Mouse (Mus musculus) heart, postnatal 0 days (tissue): ENCODE measurements at regions not wholly inside any gene's neighbourhood (a gene's known extent, or its start where the extent isn't known, plus 50 kb on each side); places are given as distances from the start of the nearest gene placed in this dataset.

Experiments used
- ATAC-seq: fragments of 200-750 bp; cut with Nextera tagmentation; 2 replicates; pipeline ENCODE4 v1.8.0; 2017; ENCODE audit warnings: low read depth, moderate number of reproducible peaks, moderate library complexity; ENCODE audit not compliant: insufficient read depth
- DNase-seq: peaks from one replicate; pipeline ENCODE4 v3.0.0-alpha.2; 2016; ENCODE audit warnings: low spot score
- H3K27ac ChIP-seq: fragments of 300-500 bp; sonication (generic); 2 replicates; pipeline ENCODE4 v1.5.1; 2014; ENCODE audit warnings: low read depth, mild to moderate bottlenecking
- H3K27me3 ChIP-seq: fragments of 300-500 bp; sonication (generic); 2 replicates; pipeline ENCODE4 v1.6.1; 2014; ENCODE audit warnings: low read length, mixed read lengths; ENCODE audit not compliant: control insufficient read depth, insufficient read depth
- H3K36me3 ChIP-seq: fragments of 300-500 bp; sonication (generic); replicated peaks from 2 replicates; pipeline ENCODE4 v1.6.1; 2014; ENCODE audit warnings: low read length, mixed read lengths; ENCODE audit not compliant: control insufficient read depth, insufficient read depth
- H3K4me1 ChIP-seq: fragments of 300-500 bp; sonication (generic); 2 replicates; pipeline ENCODE4 v1.6.1; 2014; ENCODE audit warnings: antibody characterized with exemption; ENCODE audit not compliant: control insufficient read depth, insufficient read depth
- H3K4me2 ChIP-seq: fragments of 300-500 bp; sonication (generic); 2 replicates; pipeline ENCODE4 v1.6.1; 2014; ENCODE audit warnings: low read depth, mild to moderate bottlenecking, low read length, moderate library complexity
- H3K4me3 ChIP-seq: fragments of 300-500 bp; sonication (generic); 2 replicates; pipeline ENCODE4 v1.5.1; 2014; ENCODE audit warnings: low read depth, low read length
- H3K9ac ChIP-seq: fragments of 300-500 bp; sonication (generic); replicated peaks from 2 replicates; pipeline ENCODE4 v1.6.1; 2014; ENCODE audit warnings: low read depth, low read length, mixed read lengths
- H3K9me3 ChIP-seq: fragments of 300-500 bp; sonication (generic); replicated peaks from 2 replicates; pipeline ENCODE4 v1.6.1; 2016; ENCODE audit warnings: low read length; ENCODE audit not compliant: control insufficient read depth
- CTCF ChIP-seq: IDR thresholded peaks from 2 replicates; pipeline ENCODE4 v1.5.1; 2016; ENCODE audit warnings: antibody characterized with exemption, control low read depth, low read depth
- EP300 ChIP-seq: IDR thresholded peaks from 2 replicates; pipeline ENCODE4 v1.6.1; 2016; ENCODE audit warnings: antibody characterized with exemption, low read depth
- WGBS: fragments of 180-500 bp; shearing (Covaris S2); extraction: QIAGEN DNeasy Blood & Tissue Kit; methylation state at CpG from one replicate; pipeline ENCODE4 v1.1.7; 2014; 5-methylcytosine and 5-hydroxymethylcytosine counted together

- no peak overlapping the region for H3K4me2 ChIP-seq
- no peaks in the 10 kb centered on the region for H3K27me3 ChIP-seq
- H3K9me3 ChIP-seq, result no peaks in the 10 kb centered on the region
- no peak overlapping the region for H3K4me3 ChIP-seq
- no peak for DNase-seq
- WGBS, result 52% methylated on average over 3 of the region's 3 CpGs
- TF ChIP-seq CTCF (no peak), EP300 (no peak)
- no peak overlapping the region for H3K27ac ChIP-seq
- H3K36me3 ChIP-seq, result no peaks in the 10 kb centered on the region
- ATAC-seq, result no peak
- no peak overlapping the region for H3K9ac ChIP-seq
- no peaks in the 10 kb centered on the region for H3K4me1 ChIP-seq
Measured at GRCm38 (mm10) chr10:96391748-96392147, 225.1 kb upstream of the Btg1 start.

- TF ChIP-seq EP300 (no peak), CTCF (no peak)
- H3K4me1 ChIP-seq, result no peaks in the 10 kb centered on the region
- H3K9ac ChIP-seq, result no peak overlapping the region
- ATAC-seq (no peak), DNase-seq (no peak)
- H3K27me3 ChIP-seq, result no peaks in the 10 kb centered on the region
- H3K4me3 ChIP-seq, result no peak overlapping the region
- H3K27ac ChIP-seq, result no peak overlapping the region
- 84% methylated on average over 1 of the region's 1 CpGs for WGBS
- no peaks in the 10 kb centered on the region for H3K9me3 ChIP-seq
- H3K36me3 ChIP-seq, result no peaks in the 10 kb centered on the region
- H3K4me2 ChIP-seq, result no peak overlapping the region
Measured at GRCm38 (mm10) chr10:96392836-96393235, 224.0 kb upstream of the Btg1 start.

GRCm38 (mm10) chr10:96394210-96394609 is 222.6 kb upstream of the Btg1 start:
- TF ChIP-seq CTCF, result no peak
- TF ChIP-seq EP300, result no peak
- DNase-seq, result no peak
- 83% methylated on average over 3 of the region's 3 CpGs for WGBS

DNA sequence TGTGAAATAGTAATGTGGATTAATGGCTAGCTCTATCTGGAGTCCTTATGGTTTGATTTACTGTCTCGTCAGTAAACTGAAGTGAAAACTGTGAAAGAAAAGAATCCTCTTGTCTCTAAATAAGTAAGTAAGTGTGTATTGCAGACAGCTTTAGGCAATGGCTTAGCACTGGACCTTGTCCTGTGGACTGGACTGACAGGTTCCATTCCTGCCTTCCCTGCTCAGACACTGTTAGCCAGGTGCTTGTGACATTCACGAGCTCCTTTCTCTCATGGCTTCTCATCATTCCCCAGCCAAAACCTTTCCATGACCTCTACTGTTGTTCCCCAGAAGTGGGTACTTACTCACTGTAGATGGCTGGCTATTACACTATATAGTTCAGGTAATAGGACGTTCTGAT is 221.8 kb upstream of the Btg1 start:
- no peaks in the 10 kb centered on the region for H3K36me3 ChIP-seq
- no peak for DNase-seq
- no peak overlapping the region for H3K4me2 ChIP-seq
- H3K27me3 ChIP-seq, result no peaks in the 10 kb centered on the region
- TF ChIP-seq CTCF, result no peak
- TF ChIP-seq EP300, result no peak
- no peaks in the 10 kb centered on the region for H3K4me1 ChIP-seq
- no peak for ATAC-seq
- H3K27ac ChIP-seq, result no peak overlapping the region
- no peak overlapping the region for H3K4me3 ChIP-seq
- 67% methylated on average over 3 of the region's 3 CpGs for WGBS
- no peak overlapping the region for H3K9ac ChIP-seq
- no peaks in the 10 kb centered on the region for H3K9me3 ChIP-seq

More at GRCm38 (mm10) chr10:96394210-96394609, 222.6 kb upstream of the Btg1 start:
- H3K4me3 ChIP-seq, result no peak overlapping the region
- H3K4me2 ChIP-seq, result no peak overlapping the region
- no peaks in the 10 kb centered on the region for H3K27me3 ChIP-seq
- H3K4me1 ChIP-seq, result no peaks in the 10 kb centered on the region
- no peak overlapping the region for H3K9ac ChIP-seq
- H3K9me3 ChIP-seq, result no peaks in the 10 kb centered on the region
- ATAC-seq, result no peak
- H3K36me3 ChIP-seq, result no peaks in the 10 kb centered on the region
- H3K27ac ChIP-seq, result no peak overlapping the region

GRCm38 (mm10) chr10:96397931-96398561 is 218.8 kb upstream of the Btg1 start:
- Histone ChIP-seq H3K4me2 (no peak overlapping the region), H3K4me1 (no peaks in the 10 kb centered on the region), H3K36me3 (no peaks in the 10 kb centered on the region), H3K27me3 (no peaks in the 10 kb centered on the region), H3K9ac (no peak overlapping the region), H3K27ac (no peak overlapping the region), H3K4me3 (no peak overlapping the region), H3K9me3 (no peaks in the 10 kb centered on the region)
- ATAC-seq (no peak), DNase-seq (no peak)
- 77% methylated on average over 13 of the region's 13 CpGs for WGBS
- TF ChIP-seq EP300 (no peak), CTCF (no peak)

DNA sequence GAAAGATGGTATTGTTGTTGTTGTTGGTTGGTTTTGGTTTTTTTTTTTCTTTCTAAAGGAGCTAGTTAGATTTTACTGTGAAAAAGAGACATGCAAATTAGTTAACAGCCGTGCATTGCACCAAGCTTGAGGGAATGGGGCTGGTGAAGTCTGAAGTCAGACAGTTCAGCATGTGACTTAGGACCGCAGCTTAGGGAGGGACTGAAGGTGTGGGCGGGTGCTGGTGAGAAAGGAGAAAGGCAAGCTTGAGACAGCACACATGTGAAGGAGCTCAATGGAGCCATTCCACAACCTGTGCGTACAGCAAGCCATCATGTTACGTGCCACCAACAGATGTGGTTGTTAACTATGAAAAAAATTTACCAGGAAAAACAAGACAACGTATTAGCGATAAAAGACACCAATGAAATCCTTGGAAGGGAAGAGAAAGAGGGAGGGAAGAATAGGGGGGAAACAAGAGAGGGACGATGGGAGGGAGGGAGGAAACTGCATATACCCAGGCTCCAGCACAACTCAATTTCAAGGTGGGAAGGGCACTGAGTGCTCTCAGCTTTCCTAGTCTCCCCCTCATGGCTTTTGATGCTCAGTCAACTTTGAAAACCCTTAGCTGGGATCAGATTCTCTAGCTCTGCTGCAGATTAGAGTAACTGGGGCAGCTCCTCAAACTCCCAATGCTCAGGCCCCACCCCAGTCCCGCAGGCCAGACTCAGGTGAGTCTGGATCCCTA is 218.1 kb upstream of the Btg1 start:
- DNase-seq (no peak), ATAC-seq (no peak)
- no peaks in the 10 kb centered on the region for H3K36me3 ChIP-seq
- no peaks in the 10 kb centered on the region for H3K27me3 ChIP-seq
- H3K4me3 ChIP-seq, result no peak overlapping the region
- TF ChIP-seq EP300 (no peak), CTCF (no peak)
- no peak overlapping the region for H3K4me2 ChIP-seq
- H3K9ac ChIP-seq, result no peak overlapping the region
- WGBS, result 83% methylated on average over 9 of the region's 9 CpGs
- no peaks in the 10 kb centered on the region for H3K4me1 ChIP-seq
- no peaks in the 10 kb centered on the region for H3K9me3 ChIP-seq
- H3K27ac ChIP-seq, result no peak overlapping the region
